Mouse (Mus musculus) heart, postnatal 0 days (tissue): ENCODE results near the gene Tesk2.

Experiments
- CTCF ChIP-seq: IDR thresholded peaks from 2 replicates; pipeline ENCODE4 v1.5.1; 2016; ENCODE audit warnings: antibody characterized with exemption, control low read depth, low read depth
- EP300 ChIP-seq: IDR thresholded peaks from 2 replicates; pipeline ENCODE4 v1.6.1; 2016; ENCODE audit warnings: antibody characterized with exemption, low read depth

DNA sequence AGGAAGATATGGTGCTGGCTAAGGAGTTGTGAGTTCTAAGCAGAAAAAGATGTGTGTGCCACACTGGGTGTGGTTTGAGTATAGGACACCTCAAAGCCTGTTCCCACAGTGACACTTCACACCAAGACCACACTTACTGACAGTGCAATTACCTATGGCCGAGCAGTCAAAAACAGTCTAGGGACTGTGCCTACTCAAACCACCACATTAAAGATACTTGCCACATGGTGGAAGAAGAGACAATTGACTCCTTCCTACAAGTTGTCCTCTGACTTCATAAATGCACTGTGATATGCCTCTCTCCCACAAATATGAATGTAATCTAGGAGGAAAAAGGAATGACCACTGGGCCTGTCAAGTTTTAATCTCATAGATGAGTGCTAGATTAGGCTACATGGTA, 19.8 kb upstream of the Tesk2 start:
- TF ChIP-seq EP300 (no peak), CTCF (no peak)
